Mouse (Mus musculus) monocyte, adult 2 months (primary cell): ENCODE data around the gene Malrd1.
"Not testable (repeated sequence)": the region's sequence is repeated elsewhere in the genome, so short reads cannot be mapped to it uniquely, and the experiment has no call there.

Experiments
- DNase-seq, 2 experiments: peaks; one replicate each; pipeline ENCODE4 v3.0.0; 2022; ENCODE audit warnings: low spot score in 2 of 2, low read depth in 1 of 2

Malrd1 gene

GRCm38 (mm10) chr2:15526241-15526924 is at the start of gene Malrd1:
Gene Malrd1 (plus strand): TSS chr2:15526479.
- no peak for DNase-seq

GRCm38 (mm10) chr2:15538643-15539042 is 12.4 kb downstream of the Malrd1 start:
- DNase-seq: no peak

- no peak for DNase-seq
Measured at GRCm38 (mm10) chr2:15613327-15613948, 87.2 kb downstream of the Malrd1 start.

GRCm38 (mm10) chr2:15614026-15614425 is 87.7 kb downstream of the Malrd1 start:
- no peak for DNase-seq

GRCm38 (mm10) chr2:15635761-15636160 is 109.5 kb downstream of the Malrd1 start:
- DNase-seq: no peak

GRCm38 (mm10) chr2:15643864-15644263 is 117.6 kb downstream of the Malrd1 start:
- no peak for DNase-seq

GRCm38 (mm10) chr2:15656388-15656787 is 130.1 kb downstream of the Malrd1 start:
- no peak for DNase-seq

GRCm38 (mm10) chr2:15702977-15703376 is 176.7 kb downstream of the Malrd1 start:
- DNase-seq: no peak

- no peak for DNase-seq
Measured at GRCm38 (mm10) chr2:15740945-15741344, 214.7 kb downstream of the Malrd1 start.

GRCm38 (mm10) chr2:15744979-15745688 is 218.9 kb downstream of the Malrd1 start:
- DNase-seq: no peak

GRCm38 (mm10) chr2:15784818-15785217 is 258.5 kb downstream of the Malrd1 start:
- DNase-seq: no peak

GRCm38 (mm10) chr2:15815724-15816123 is 289.4 kb downstream of the Malrd1 start:
- DNase-seq: no peak

GRCm38 (mm10) chr2:15869380-15869779 is 343.1 kb downstream of the Malrd1 start:
- DNase-seq: no peak

- no peak for DNase-seq
Measured at GRCm38 (mm10) chr2:15893418-15894120, 367.3 kb downstream of the Malrd1 start.

GRCm38 (mm10) chr2:15925432-15925831 is 399.2 kb downstream of the Malrd1 start:
- DNase-seq: no peak

- no peak for DNase-seq
Measured at GRCm38 (mm10) chr2:15926041-15926440, 399.8 kb downstream of the Malrd1 start.

- DNase-seq: no peak
Measured at GRCm38 (mm10) chr2:15931479-15931878, 405.2 kb downstream of the Malrd1 start.

GRCm38 (mm10) chr2:15931924-15932323 is 405.6 kb downstream of the Malrd1 start:
- no peak for DNase-seq

GRCm38 (mm10) chr2:15932340-15932739 is 406.1 kb downstream of the Malrd1 start:
- no peak for DNase-seq

GRCm38 (mm10) chr2:16002925-16003324 is 476.6 kb downstream of the Malrd1 start:
- no peak for DNase-seq

GRCm38 (mm10) chr2:16017046-16017445 is 490.8 kb downstream of the Malrd1 start:
- DNase-seq: not testable (repeated sequence)

GRCm38 (mm10) chr2:16017719-16018118 is 491.4 kb downstream of the Malrd1 start:
- not testable (repeated sequence) for DNase-seq
